Mouse (Mus musculus) midbrain, embryonic 14.5 days (tissue): ENCODE measurements around the gene Npas3. TPM values are rescaled to one million over a fixed set of nuclear protein-coding genes. Genes with fewer than 3 reads are reported as not detected.
A peak's percentile ranks its signal among the peaks of the same experiment; 100 is the strongest.

ENCODE experiments used
- ATAC-seq: fragments of 200-750 bp; cut with Nextera tagmentation; 2 replicates; pipeline ENCODE4 v1.8.0; 2017; ENCODE audit warnings: moderate number of reproducible peaks, moderate library complexity; ENCODE audit not compliant: low FRiP score, low TSS enrichment
- DNase-seq: peaks from one replicate; pipeline ENCODE4 v3.0.0-alpha.2; 2015
- H3K27ac ChIP-seq: fragments of 300-500 bp; sonication (generic); replicated peaks from 2 replicates; pipeline ENCODE4 v1.5.1; 2014; ENCODE audit warnings: mild to moderate bottlenecking, low read depth, low read length, moderate library complexity
- H3K27me3 ChIP-seq: fragments of 300-500 bp; sonication (generic); 2 replicates; pipeline ENCODE4 v1.6.1; 2014; ENCODE audit warnings: low read length, control low read depth, mixed read lengths; ENCODE audit not compliant: control insufficient read depth, insufficient read depth
- H3K36me3 ChIP-seq: fragments of 300-500 bp; sonication (generic); 2 replicates; pipeline ENCODE4 v1.6.1; 2014; ENCODE audit warnings: low read length, control low read depth; ENCODE audit not compliant: control insufficient read depth, insufficient read depth
- H3K4me1 ChIP-seq: fragments of 300-500 bp; sonication (generic); 2 replicates; pipeline ENCODE4 v1.6.1; 2014; ENCODE audit warnings: mild to moderate bottlenecking, antibody characterized with exemption, low read length, control low read depth; ENCODE audit not compliant: control insufficient read depth, insufficient read depth
- H3K4me2 ChIP-seq: fragments of 300-500 bp; sonication (generic); 2 replicates; pipeline ENCODE4 v1.6.1; 2014; ENCODE audit warnings: mild to moderate bottlenecking, low read length, moderate library complexity
- H3K4me3 ChIP-seq: fragments of 300-500 bp; sonication (generic); replicated peaks from 2 replicates; pipeline ENCODE4 v1.5.1; 2014; ENCODE audit warnings: low read depth, low read length
- H3K9ac ChIP-seq: fragments of 300-500 bp; sonication (generic); replicated peaks from 2 replicates; pipeline ENCODE4 v1.6.1; 2014; ENCODE audit warnings: mild to moderate bottlenecking, low read length, moderate library complexity
- H3K9me3 ChIP-seq: fragments of 300-500 bp; sonication (generic); 2 replicates; pipeline ENCODE4 v1.6.1; 2016; ENCODE audit warnings: low read length, control low read depth, mixed read lengths; ENCODE audit not compliant: control insufficient read depth
- WGBS: fragments of 180-500 bp; shearing (Covaris S2); extraction: QIAGEN DNeasy Blood & Tissue Kit; methylation state at CpG from one replicate; pipeline ENCODE4 v1.1.7; 2014; 5-methylcytosine and 5-hydroxymethylcytosine counted together
- polyA plus RNA-seq: library from polyadenylated mRNA; unstranded; fragments of >200 nt; fragmentation: Nextera tagmentation; extraction: Ambion mirVana; gene quantifications from 2 replicates; pipeline ENCODE4 v1.2.1, GENCODE M21; 2014

The Npas3 gene
- polyA plus RNA-seq, 1 experiment from 2014 or later = 34.0 TPM

DNA sequence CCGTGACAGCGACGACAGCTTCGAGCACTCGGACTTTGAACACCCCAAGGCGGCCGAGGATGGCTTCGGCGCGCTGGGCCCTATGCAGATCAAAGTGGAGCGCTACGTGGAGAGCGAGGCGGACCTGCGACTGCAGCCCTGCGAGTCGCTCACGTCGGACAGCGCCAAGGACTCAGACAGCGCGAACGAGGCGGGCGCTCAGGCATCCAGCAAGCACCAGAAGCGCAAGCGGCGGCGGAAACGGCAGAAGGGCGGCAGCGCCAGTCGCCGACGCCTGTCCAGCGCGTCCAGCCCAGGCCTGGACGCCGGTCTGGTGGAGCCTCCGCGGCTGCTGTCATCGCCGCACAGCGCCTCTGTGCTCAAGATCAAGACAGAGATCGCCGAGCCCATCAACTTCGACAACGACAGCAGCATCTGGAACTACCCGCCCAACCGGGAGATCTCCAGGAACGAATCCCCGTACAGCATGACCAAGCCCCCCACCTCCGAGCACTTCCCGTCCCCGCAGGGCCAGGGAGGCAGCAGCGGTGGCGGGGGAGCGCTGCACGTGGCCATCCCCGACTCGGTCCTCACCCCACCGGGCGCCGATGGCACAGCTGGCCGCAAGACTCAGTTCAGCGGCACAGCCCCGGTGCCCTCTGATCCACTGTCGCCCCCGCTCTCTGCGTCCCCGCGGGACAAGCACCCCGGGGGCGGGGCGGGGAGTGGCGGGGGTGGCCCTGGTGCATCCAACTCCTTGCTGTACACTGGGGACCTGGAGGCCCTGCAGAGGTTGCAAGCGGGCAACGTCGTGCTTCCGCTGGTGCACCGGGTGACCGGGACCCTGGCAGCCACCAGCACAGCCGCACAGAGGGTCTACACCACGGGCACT, 819.6 kb downstream of the Npas3 start:
- DNase-seq (peak; percentile 77), ATAC-seq (peak; percentile 55)
- 8% methylated on average over 84 of the region's 84 CpGs for WGBS

DNA sequence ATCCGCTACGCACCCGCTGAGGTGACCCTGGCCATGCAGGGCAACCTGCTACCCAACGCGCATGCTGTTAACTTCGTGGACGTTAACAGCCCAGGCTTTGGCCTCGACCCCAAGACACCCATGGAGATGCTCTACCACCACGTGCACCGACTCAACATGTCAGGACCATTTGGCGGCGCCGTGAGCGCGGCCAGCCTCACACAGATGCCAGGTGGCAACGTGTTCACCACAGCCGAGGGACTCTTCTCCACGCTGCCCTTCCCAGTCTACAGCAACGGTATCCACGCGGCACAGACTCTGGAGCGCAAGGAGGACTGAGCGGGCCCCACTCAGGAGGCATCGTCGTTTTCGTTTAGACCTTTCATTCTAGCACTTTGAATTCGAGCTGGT, 820.3 kb downstream of the Npas3 start:
- WGBS = 78% methylated on average over 27 of the region's 27 CpGs
- DNase-seq (no peak), ATAC-seq (no peak)
- Histone ChIP-seq H3K9me3 (no peaks in the 10 kb centered on the region), H3K4me1 (peaks cover 5% of the 10 kb centered on the region; the same call in 1 of the 2 replicates), H3K36me3 (peaks cover 4% of the 10 kb centered on the region; the same call in 1 of the 2 replicates), H3K4me3 (no peak overlapping the region), H3K9ac (no peak overlapping the region), H3K4me2 (peak overlapping the region; percentile 61), H3K27ac (no peak overlapping the region), H3K27me3 (peaks cover 23% of the 10 kb centered on the region)

More for the DNA sequence above, 819.6 kb downstream of the Npas3 start:
- Histone ChIP-seq H3K27ac (no peak overlapping the region), H3K4me1 (peaks cover 5% of the 10 kb centered on the region; the same call in 1 of the 2 replicates), H3K4me2 (peak overlapping the region; percentile 61), H3K36me3 (peaks cover 4% of the 10 kb centered on the region; the same call in 1 of the 2 replicates), H3K9ac (peak overlapping the region; percentile 31), H3K27me3 (peaks cover 23% of the 10 kb centered on the region), H3K9me3 (no peaks in the 10 kb centered on the region), H3K4me3 (peak overlapping the region; percentile 37)

DNA sequence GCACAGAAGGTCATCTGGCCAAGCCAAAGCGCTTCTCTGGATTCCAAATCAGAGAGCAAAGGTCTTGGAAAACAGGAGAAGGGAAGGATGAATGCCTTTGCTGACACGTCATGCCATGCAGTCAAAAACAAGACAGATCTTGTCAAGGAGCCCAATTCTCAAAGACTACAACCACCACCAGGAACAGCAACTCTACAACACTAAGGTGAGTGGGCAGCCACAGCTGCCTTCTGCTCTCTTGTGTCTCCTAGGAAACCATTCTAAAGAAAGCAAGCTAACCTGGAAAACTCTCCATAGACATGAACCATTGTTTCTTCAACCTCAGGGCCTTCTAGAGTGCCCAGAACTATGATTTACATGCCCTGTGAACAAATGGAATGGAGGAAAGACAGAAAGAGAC, 825.5 kb downstream of the Npas3 start:
- 96% methylated on average over 2 of the region's 2 CpGs for WGBS

DNA sequence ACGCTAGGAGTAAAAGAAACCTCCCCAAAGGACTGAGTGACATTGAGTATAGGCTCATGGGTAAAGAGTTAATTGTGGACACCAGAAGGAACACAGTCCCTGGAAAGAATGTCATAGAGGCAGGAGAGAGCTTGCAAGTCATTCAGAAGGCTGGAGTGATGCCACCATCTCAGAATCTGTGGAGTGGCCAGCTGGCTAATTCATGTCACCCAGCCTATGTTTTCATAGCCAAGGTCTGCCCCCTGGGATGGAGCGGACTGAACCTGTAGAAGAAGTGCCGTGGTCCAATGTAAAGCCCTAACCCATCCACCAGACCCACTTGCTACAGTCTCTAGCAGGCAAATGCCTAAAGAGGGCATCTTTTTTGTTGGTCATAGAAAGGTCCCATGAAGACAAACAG, 832.5 kb downstream of the Npas3 start:
- Histone ChIP-seq H3K9me3 (no peaks in the 10 kb centered on the region), H3K9ac (no peak overlapping the region), H3K4me2 (no peak overlapping the region), H3K4me3 (no peak overlapping the region), H3K36me3 (no peaks in the 10 kb centered on the region), H3K27ac (no peak overlapping the region), H3K27me3 (no peaks in the 10 kb centered on the region), H3K4me1 (no peaks in the 10 kb centered on the region)
- DNase-seq = no peak
- WGBS = 91% methylated on average over 3 of the region's 3 CpGs
- ATAC-seq = no peak

More for the DNA sequence above, 825.5 kb downstream of the Npas3 start:
- Histone ChIP-seq H3K27me3 (peaks cover under 1% of the 10 kb centered on the region; the same call in 1 of the 2 replicates), H3K4me3 (no peak overlapping the region), H3K9me3 (no peaks in the 10 kb centered on the region), H3K27ac (no peak overlapping the region), H3K9ac (no peak overlapping the region), H3K4me1 (no peaks in the 10 kb centered on the region), H3K36me3 (0 out of 2 replicates have a peak, but pooled peaks cover 3% of the 10 kb centered on the region), H3K4me2 (no peak overlapping the region)
- ATAC-seq (no peak), DNase-seq (no peak)

DNA sequence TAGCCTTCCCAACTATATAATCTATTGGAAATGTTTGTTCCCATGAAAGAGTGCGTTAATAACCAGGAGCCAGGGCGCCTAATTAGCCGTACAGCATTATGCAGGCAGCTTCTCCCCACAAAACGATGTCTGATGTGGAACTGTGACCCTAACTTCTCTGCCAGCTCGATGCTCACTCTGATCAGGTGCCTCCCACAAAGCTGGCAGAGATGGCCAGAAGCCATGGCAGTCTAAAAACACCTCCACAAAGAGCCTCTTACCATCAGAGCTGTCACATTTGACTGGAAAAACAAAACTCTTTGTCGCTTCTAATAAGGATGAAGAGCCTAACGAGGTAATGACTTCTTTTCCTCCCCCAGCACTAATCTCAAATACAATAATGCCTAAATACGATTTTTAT, 845.3 kb downstream of the Npas3 start:
- ATAC-seq (no peak), DNase-seq (peak; percentile 53)
- H3K4me2 ChIP-seq = no peak overlapping the region

DNA sequence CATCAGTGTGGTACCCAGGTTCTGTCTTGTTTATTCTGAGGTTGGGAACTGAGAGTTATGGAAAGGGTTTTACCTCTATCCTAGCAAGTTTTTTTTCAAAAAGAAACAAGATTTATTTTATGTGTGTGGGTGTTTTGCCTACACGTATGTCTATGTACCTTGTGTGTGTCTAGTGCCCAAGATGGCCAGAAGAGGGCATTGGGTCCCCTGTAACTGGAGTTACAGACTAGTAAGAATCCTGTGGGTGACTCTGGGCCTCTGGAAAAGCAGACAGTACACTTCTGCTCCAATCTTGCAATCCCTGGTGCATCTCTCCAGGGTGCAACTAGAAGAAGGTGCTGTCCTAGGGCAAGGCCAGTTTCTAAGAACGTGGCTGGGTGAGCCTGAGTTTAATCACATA, 848.0 kb downstream of the Npas3 start:
- no peaks in the 10 kb centered on the region for H3K36me3 ChIP-seq
- no peak overlapping the region for H3K4me3 ChIP-seq
- peaks cover 4% of the 10 kb centered on the region; the same call in 1 of the 2 replicates for H3K4me1 ChIP-seq
- H3K9me3 ChIP-seq = no peaks in the 10 kb centered on the region
- DNase-seq (no peak), ATAC-seq (no peak)
- 76% methylated on average over 2 of the region's 2 CpGs for WGBS
- no peak overlapping the region for H3K4me2 ChIP-seq
- no peaks in the 10 kb centered on the region for H3K27me3 ChIP-seq
- H3K27ac ChIP-seq = no peak overlapping the region
- no peak overlapping the region for H3K9ac ChIP-seq

More for the DNA sequence above, 845.3 kb downstream of the Npas3 start:
- no peak overlapping the region for H3K4me3 ChIP-seq
- no peaks in the 10 kb centered on the region for H3K27me3 ChIP-seq
- H3K9me3 ChIP-seq = no peaks in the 10 kb centered on the region
- peaks cover 4% of the 10 kb centered on the region; the same call in 1 of the 2 replicates for H3K4me1 ChIP-seq
- WGBS = 51% methylated on average over 8 of the region's 8 CpGs
- H3K36me3 ChIP-seq = no peaks in the 10 kb centered on the region
- H3K27ac ChIP-seq = no peak overlapping the region
- H3K9ac ChIP-seq = no peak overlapping the region

DNA sequence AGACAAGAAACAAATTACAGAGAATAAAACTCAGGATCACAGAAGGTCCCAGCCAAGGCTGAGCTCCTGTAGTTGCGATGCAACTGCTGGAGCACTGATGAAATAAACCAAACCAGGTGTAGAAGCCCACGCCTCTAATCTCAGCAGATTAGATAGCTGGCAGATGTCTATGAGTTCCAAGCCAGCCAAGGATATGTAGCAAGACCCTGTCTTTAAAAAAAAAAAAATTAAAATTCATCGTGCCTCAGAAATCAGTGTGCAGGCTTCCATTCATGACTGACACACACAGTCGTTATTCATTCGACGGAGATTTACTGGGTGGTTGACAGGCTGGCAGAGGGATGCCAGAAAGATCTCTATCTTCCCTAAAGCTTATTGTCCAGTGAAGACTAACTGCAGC, 849.7 kb downstream of the Npas3 start:
- H3K9ac ChIP-seq = no peak overlapping the region
- H3K4me3 ChIP-seq = no peak overlapping the region
- no peak for DNase-seq
- H3K27ac ChIP-seq = no peak overlapping the region
- H3K4me1 ChIP-seq = peaks cover 4% of the 10 kb centered on the region; the same call in 1 of the 2 replicates
- no peak overlapping the region for H3K4me2 ChIP-seq
- 45% methylated on average over 6 of the region's 6 CpGs for WGBS
- H3K27me3 ChIP-seq = no peaks in the 10 kb centered on the region
- no peaks in the 10 kb centered on the region for H3K9me3 ChIP-seq
- no peaks in the 10 kb centered on the region for H3K36me3 ChIP-seq
- no peak for ATAC-seq

DNA sequence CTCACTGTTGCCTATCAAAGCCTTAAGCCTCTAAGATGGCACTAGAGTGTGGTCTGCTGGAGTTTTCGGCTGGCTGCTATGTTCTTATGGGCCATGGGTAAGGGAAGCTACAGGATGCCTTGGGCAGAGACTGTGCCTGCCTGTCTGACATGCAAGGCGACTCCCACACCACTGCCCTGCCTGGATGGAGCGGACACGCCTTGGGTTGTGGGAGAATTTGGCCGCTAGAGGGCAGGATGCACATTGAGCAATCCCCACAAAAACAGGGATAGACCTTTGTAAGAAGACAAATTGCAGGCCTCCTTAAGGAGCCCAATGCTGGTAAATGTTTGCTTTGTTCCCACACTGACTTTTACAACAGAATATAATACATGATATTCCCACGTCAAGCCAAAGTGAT, 850.3 kb downstream of the Npas3 start:
- H3K4me3 ChIP-seq = no peak overlapping the region
- H3K27ac ChIP-seq = no peak overlapping the region
- no peaks in the 10 kb centered on the region for H3K27me3 ChIP-seq
- H3K4me2 ChIP-seq = no peak overlapping the region
- ATAC-seq (no peak), DNase-seq (peak; percentile 84)
- no peak overlapping the region for H3K9ac ChIP-seq
- 13% methylated on average over 6 of the region's 6 CpGs for WGBS
- H3K36me3 ChIP-seq = no peaks in the 10 kb centered on the region
- H3K9me3 ChIP-seq = no peaks in the 10 kb centered on the region
- peaks cover 3% of the 10 kb centered on the region; the same call in 1 of the 2 replicates for H3K4me1 ChIP-seq

DNA sequence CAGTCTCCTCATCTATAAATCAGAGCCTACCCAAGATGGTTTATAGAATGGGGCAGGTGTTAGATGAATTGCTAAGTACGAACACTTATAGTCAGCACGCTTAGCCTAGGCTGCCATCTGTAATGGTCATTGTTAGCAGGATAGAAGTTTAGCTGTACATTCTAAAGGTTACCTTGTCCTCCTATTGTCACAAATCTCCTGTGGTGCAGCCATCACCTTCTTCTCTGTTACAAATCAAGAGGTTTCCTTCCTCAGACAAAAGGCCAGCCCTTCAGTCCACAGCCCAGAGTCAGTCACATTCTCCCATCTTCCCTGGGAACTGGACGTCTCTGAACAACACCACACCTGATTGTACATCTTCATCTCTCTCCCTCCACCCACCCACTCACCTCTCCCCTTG, 851.0 kb downstream of the Npas3 start:
- 92% methylated on average over 3 of the region's 3 CpGs for WGBS
- no peaks in the 10 kb centered on the region for H3K4me1 ChIP-seq
- no peak overlapping the region for H3K27ac ChIP-seq
- no peaks in the 10 kb centered on the region for H3K27me3 ChIP-seq
- H3K9me3 ChIP-seq = no peaks in the 10 kb centered on the region
- DNase-seq (no peak), ATAC-seq (no peak)
- H3K4me2 ChIP-seq = no peak overlapping the region
- no peaks in the 10 kb centered on the region for H3K36me3 ChIP-seq
- no peak overlapping the region for H3K4me3 ChIP-seq
- H3K9ac ChIP-seq = no peak overlapping the region
